Mouse (Mus musculus) erythroblast, embryonic 14.5 days (primary cell): ENCODE measurements around the gene Clec2i. TPM values are rescaled to one million over a fixed set of nuclear protein-coding genes. Genes with fewer than 3 reads are reported as not detected.
"Not testable (repeated sequence)": the region's sequence is repeated elsewhere in the genome, so short reads cannot be mapped to it uniquely, and the experiment has no call there.

Experiments used
- H3K27me3 ChIP-seq: 2 replicates; pipeline ENCODE4 v1.6.1; 2012; ENCODE audit warnings: inconsistent platforms; ENCODE audit not compliant: control insufficient read depth
- H3K36me3 ChIP-seq: 2 replicates; pipeline ENCODE4 v1.6.1; 2012; ENCODE audit warnings: mild to moderate bottlenecking, inconsistent platforms; ENCODE audit not compliant: control insufficient read depth
- H3K4me1 ChIP-seq: 2 replicates; pipeline ENCODE4 v1.6.1; 2012; ENCODE audit warnings: inconsistent platforms; ENCODE audit not compliant: control insufficient read depth
- H3K4me3 ChIP-seq: replicated peaks from 2 replicates; pipeline ENCODE3; 2012; ENCODE audit warnings: moderate library complexity, mild to moderate bottlenecking, inconsistent platforms
- H3K9me3 ChIP-seq: 2 replicates; pipeline ENCODE4 v1.6.1; 2012; ENCODE audit warnings: low read length, inconsistent platforms, mixed read lengths; ENCODE audit not compliant: control insufficient read depth
- GATA1 ChIP-seq: IDR thresholded peaks from 2 replicates; pipeline ENCODE4 v1.6.1; 2012; ENCODE audit warnings: low read length, inconsistent platforms, mixed read lengths
- TAL1 ChIP-seq: IDR thresholded peaks from 3 replicates; pipeline ENCODE4 v1.6.1; 2012; ENCODE audit warnings: low read length, inconsistent platforms, mixed read lengths
- polyA plus RNA-seq: library from polyadenylated mRNA; stranded (reverse); fragments of >175 nt; gene quantifications from 2 replicates; pipeline ENCODE4 v1.2.3, GENCODE M21; 2012

The Clec2i gene
- polyA plus RNA-seq, 1 experiment = not detected

DNA sequence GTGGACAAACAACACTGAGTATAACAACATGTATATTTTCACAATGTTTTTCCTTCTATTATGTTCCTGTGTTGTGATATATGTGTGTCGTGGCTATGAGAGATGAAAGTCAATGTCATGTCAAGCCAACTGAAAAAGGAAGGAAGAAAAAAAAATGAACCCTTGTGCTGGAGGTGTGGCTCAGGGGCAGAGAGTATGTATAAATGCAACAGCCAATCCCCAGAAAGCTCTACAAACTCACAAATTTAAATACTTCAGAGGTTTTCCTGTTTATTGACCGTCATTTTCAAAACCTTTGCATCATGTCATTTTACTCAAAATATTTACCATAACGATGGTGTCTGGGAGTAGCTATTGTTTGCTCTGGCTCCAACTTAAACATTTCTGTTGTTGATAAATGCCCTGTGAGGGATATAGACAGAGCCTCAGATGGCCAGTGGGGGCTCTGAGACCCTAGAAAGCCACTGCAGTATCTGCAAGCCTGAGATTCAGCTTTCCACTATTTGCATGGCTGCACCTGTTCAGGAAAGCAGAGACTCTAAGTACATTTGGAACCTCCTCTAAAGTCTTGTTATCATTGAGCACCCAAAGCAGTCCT, 8.1 kb downstream of the Clec2i start:
- H3K36me3 ChIP-seq = no peaks in the 10 kb centered on the region
- H3K4me1 ChIP-seq = no peaks in the 10 kb centered on the region
- H3K27me3 ChIP-seq = no peaks in the 10 kb centered on the region
- H3K4me3 ChIP-seq = no peak overlapping the region
- no peak for TF ChIP-seq TAL1
- no peak for TF ChIP-seq GATA1
- no peaks in the 10 kb centered on the region for H3K9me3 ChIP-seq

DNA sequence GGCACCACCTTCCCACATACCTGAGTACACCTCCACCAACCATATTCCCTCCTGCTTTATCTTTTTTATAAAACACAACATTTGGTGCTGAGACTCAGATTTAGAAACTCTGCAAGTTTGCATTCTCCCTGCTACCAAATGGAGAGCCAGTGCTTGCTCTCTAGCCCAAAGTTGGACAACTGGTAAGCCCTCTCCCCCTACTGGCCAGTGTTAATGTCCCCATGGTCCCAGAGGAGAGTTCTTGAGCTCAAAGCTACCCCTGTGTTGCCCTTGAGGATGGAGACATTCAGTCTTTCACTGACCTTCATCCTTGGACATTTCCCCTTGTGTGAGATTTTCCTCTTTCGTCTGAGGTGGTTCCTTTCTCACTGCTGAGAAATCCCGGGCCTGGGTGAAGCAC, 12.7 kb downstream of the Clec2i start:
- TF ChIP-seq GATA1 (no peak), TAL1 (no peak)
- Histone ChIP-seq H3K4me1 (no peaks in the 10 kb centered on the region), H3K4me3 (no peak overlapping the region), H3K9me3 (no peaks in the 10 kb centered on the region), H3K27me3 (no peaks in the 10 kb centered on the region), H3K36me3 (no peaks in the 10 kb centered on the region)

DNA sequence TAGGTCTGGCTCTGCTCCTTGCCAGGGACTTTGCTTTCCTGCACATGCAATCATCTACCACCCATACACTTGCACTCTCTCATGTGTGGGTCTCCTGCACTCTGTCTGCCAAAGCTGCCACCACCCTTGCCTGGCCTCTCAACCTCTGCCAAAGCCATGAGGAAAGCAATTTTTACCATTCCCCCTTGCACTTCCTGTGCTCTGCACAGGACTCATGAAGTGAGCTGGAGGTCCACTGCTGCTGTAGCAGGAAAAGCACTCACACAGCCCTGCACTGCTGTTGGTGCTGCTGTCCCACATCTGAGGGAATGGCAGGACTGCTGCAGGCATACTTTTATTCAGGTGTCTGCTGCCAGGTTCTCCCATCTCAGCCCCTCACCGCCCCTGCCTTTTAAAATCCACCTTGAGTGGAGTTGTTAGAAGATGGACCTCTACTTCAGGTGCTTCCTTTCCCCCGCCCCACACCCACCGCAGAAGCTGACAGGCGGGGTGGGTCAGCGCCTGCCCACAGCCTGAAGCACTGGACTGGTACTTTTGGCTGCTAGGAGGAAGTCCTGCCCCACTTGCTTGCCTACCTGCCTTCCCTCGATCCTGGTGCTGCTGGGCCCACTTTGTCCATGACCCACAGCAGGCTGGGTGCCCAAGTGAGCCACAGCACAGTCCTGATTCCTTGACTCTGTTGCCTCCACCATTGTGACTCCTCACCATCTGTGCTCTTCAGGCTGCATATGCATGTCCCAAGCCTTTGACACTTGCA, 13.6 kb downstream of the Clec2i start:
- H3K9me3 ChIP-seq, H3K4me3 ChIP-seq, H3K27me3 ChIP-seq, H3K36me3 ChIP-seq, H3K4me1 ChIP-seq: not testable (repeated sequence)

DNA sequence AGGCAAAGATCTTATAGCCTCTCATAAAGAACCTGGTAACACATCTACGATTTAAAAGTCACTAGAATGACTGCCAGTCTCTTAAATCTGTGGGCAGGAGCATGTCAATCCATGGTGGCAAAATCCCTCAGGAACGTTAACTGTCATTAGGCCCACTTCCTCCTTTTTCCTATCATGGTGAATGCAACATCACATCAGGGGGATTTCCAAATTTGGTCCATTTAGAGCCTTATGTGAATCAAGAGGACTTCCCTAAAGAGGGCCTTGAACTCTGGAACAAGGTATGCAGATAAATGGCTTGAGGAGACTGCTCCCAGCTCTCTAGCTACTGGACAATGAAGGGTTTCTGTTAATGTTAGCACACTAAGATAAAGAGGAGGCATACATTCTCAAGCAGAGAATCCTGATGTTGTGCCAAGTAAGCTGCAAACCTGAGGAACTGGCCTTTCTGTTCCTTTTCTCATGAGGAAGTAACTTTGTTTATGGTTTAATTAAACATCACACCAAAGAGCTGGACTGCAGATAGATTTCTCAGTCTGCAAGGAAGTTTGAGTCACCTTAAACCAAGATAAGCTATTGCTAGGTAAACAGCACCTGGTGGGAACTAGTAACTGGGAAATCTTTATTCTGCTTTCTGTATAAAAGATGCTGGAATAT, 26.3 kb downstream of the Clec2i start:
- H3K27me3 ChIP-seq = no peaks in the 10 kb centered on the region
- peaks cover 2% of the 10 kb centered on the region; the same call in 1 of the 2 replicates for H3K9me3 ChIP-seq
- H3K36me3 ChIP-seq = no peaks in the 10 kb centered on the region
- TF ChIP-seq TAL1 (no peak), GATA1 (no peak)
- H3K4me1 ChIP-seq = no peaks in the 10 kb centered on the region
- H3K4me3 ChIP-seq = no peak overlapping the region

DNA sequence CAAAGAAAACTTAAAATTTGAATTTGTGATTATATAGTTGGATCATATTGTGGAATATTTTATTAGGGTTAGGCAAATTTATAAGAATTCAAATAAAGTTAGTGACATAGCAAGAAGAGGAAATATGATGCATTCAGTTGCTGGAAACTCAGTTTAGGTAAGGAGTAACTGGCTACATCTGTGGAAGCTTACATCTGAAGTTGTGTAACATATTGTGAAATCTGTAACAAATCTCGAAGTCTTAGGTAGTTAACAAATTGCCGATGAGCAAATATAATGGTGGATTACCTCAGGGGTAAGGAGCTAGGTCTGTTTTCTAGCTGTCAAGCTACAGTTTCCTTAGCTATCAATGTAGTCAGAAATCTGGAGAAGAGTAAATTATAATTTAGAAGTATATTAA, 29.9 kb downstream of the Clec2i start:
- Histone ChIP-seq H3K9me3 (peaks cover 2% of the 10 kb centered on the region; the same call in 1 of the 2 replicates), H3K27me3 (no peaks in the 10 kb centered on the region), H3K36me3 (no peaks in the 10 kb centered on the region), H3K4me3 (no peak overlapping the region), H3K4me1 (no peaks in the 10 kb centered on the region)
- TF ChIP-seq TAL1 = no peak
- no peak for TF ChIP-seq GATA1

DNA sequence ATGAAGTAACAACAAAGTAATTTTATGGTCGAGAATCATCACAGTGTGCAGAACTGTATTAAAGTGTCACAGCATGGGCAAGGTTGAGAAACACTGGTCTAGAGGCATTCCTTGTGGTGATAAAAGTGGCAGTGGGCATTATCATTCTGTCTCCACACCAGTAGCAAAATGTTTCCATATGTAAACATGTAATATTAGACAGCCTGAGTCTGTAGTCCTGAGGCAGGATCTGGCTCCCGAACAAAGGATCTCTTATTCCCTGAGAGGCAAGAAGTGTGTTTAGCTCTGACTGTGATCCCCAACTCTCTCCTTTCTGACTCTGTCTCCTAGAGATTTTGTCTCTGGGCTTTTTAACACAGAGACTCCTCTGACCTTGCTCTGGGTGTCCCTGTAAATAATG, 45.7 kb downstream of the Clec2i start:
- Histone ChIP-seq H3K27me3 (no peaks in the 10 kb centered on the region), H3K4me1 (no peaks in the 10 kb centered on the region), H3K36me3 (no peaks in the 10 kb centered on the region), H3K9me3 (no peaks in the 10 kb centered on the region; the same call in 1 of the 2 replicates), H3K4me3 (no peak overlapping the region)
- TF ChIP-seq TAL1 = no peak
- TF ChIP-seq GATA1 = no peak

DNA sequence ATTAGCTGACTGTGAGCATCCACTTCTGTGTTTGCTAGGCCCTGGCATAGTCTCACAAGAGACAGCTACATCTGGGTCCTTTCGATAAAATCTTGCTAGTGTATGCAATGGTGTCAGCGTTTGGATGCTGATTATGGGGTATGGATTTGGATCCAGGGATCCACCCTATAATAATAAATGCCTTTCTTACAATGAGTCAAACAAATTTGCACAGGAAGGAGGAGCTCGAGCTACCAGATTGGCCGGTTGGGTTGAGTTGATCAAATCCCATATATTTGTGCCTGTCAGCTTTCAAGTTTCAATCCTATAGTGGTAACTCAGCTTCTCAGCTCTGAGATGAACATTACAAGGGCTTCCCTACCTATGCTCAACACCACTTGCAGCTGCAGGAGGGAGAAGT, 46.7 kb downstream of the Clec2i start, which contains the start of gene Clec2g:
Gene Clec2g (plus strand): TSS at position 301 of the 400 bp plus-strand sequence.
- not testable (repeated sequence) for H3K9me3 ChIP-seq, H3K4me3 ChIP-seq, H3K27me3 ChIP-seq, H3K36me3 ChIP-seq, H3K4me1 ChIP-seq

DNA sequence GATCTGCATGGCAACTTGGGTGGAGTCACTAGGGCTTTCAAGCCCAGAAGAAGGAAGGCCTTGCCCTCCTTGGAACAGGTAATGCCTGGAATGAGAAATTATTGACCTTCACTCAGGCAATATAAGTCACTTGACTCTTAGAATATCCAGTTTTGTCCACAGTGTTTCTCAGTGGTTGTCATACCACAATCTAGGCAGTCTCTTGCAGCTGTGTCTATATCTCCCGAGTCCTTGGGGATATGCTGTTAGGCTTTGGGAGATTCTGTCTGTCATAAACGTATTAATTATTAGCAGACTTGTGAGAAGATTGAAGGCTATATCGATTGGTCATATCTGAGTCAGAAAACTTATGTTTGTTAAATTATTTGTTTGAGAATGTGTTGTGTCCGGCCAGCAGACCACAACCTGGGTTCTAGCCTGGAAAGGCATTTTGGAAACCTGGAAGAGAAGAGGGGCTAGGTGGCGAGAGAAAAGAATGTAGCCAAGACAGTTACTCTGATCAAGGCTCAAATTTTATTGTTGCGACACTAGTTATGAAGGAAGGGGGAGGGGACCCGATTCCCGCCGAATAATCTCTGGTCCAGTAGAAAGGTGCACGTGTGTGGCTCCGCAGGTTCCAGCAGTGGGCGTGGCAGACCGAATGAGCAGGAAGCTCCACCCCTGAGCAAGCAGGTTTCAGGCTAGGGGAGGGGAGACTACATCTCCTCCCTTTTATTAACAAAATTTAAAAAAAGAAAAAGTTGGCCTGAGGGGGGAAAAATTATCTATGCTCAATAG, 48.7 kb downstream of the Clec2i start:
- H3K4me1 ChIP-seq, H3K27me3 ChIP-seq, H3K36me3 ChIP-seq, H3K4me3 ChIP-seq, H3K9me3 ChIP-seq: not testable (repeated sequence)

DNA sequence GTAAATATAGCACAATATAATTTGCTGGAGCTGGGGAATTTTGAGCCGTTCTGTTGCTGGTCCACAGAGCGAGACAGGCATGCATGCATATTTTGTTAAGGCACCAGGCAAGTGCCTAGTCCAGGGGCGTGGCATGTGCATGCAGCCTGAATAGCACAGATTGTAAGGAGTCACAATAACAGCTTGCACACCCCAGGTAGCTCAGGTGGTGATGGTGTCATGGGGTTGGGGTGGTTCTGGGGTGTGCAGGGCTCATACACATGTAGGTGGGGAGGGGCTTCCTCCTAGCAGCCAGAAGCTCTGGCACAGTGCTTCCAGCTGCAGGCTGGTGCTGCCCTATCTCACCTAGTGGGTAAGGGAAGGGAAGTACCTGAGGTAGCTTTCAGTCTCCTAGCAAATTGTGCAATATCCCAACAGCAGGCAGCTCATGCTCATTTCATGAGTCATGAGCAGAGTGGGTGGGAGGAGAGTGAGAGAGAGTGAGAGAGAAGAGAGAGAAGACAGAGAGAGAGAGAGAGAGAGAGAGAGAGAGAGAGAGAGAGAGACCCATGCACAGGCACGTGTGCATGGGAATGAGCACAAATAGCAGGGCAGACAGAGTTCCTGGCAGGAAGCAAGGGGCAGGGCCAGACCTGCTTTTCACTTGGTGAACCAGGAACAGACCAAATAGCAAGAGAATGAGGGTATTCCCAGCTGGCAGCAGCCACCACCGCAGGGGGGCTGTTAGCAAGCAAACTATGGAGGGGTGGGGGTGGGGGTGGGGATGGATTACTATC, 54.4 kb downstream of the Clec2i start:
- H3K4me1 ChIP-seq = no peaks in the 10 kb centered on the region
- H3K27me3 ChIP-seq = no peaks in the 10 kb centered on the region
- peaks cover 7% of the 10 kb centered on the region for H3K9me3 ChIP-seq
- no peak for TF ChIP-seq TAL1
- no peak for TF ChIP-seq GATA1
- no peak overlapping the region for H3K4me3 ChIP-seq
- no peaks in the 10 kb centered on the region for H3K36me3 ChIP-seq
